Comparison of ENCODE assay signal across 19 mouse cellular contexts in the genomic region with DNA sequence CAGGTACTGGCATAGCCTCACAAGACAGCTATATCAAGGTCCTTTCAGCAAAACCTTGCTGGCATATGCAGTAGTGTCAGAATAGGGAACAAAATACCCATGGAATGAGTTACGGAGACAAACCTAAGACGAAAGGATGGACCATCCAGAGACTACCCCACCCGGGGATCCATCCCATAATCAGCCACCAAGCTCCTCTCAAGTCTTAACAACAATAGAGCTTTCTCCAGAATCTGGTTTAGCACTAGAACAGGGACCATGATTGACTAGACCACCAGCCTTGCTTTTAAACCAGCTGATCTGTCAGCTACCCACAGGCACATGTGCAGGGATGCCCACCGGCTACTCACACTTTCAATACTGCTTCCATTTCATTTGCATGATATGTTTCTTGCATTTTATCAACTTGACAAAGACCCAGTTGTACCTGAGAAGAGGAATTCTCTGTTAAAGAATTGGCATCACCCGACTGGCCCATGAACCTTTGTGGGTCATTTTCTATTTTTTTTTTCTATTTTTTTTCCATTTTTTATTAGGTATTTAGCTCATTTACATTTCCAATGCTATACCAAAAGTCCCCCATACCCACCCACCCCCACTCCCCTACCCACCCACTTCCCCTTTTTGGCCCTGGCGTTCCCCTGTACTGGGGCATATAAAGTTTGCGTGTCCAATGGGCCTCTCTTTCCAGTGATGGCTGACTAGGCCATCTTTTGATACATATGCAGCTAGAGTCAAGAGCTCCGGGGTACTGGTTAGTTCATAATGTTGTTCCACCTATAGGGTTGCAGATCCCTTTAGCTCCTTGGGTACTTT. TPM values are rescaled to one million over a fixed set of nuclear protein-coding genes. Genes with fewer than 3 reads are reported as not detected.
DNase-seq lines count a peak whose midpoint lies in the region; ATAC-seq and TF ChIP-seq lines count a peak whose summit lies in the region.
"Not testable (repeated sequence)": the region's sequence is repeated elsewhere in the genome, so short reads cannot be mapped to it uniquely, and the experiment has no call there.
"Had no signal": no experiment of that assay in that cellular context is flagged by ENCODE, and none has a peak within 500 bp of the region (broad histone marks: within the 10 kb centered on the region; RNA-seq: fewer than 3 reads in every experiment).

No protein-coding gene starts in this region.

- not testable (repeated sequence) for H3K27ac ChIP-seq in forebrain, embryonic 13.5 days; heart, postnatal 0 days (ENCODE audit: low read depth); intestine, embryonic 15.5 days; limb, embryonic 13.5 days; lung, postnatal 0 days (ENCODE audit: low read length); neural tube, embryonic 11.5 days (ENCODE audit: low read depth, low read length)

- not testable (repeated sequence) for H3K4me2 ChIP-seq in forebrain, embryonic 13.5 days; heart, postnatal 0 days (ENCODE audit: low read depth, low read length); intestine, embryonic 15.5 days (replicated peaks); limb, embryonic 13.5 days (replicated peaks); lung, postnatal 0 days (replicated peaks; ENCODE audit: low read depth, low read length); neural tube, embryonic 11.5 days (ENCODE audit: low read depth)

- H3K4me1 ChIP-seq in forebrain, embryonic 13.5 days; heart, postnatal 0 days (ENCODE audit: control insufficient read depth, insufficient read depth); intestine, embryonic 15.5 days (replicated peaks); limb, embryonic 13.5 days; lung, postnatal 0 days (ENCODE audit: insufficient read depth, low read depth, low read length); neural tube, embryonic 11.5 days (ENCODE audit: control insufficient read depth, insufficient read depth, low read length): not testable (repeated sequence)

- peak; percentile 53; the same call in 1 of the 2 replicates for ATAC-seq in forebrain, embryonic 13.5 days
- peak; percentile 49; the same call in 1 of the 2 replicates for ATAC-seq in heart, postnatal 0 days (ENCODE audit: insufficient read depth, low read depth)
- ATAC-seq in intestine, embryonic 15.5 days: peak; percentile 56
- peak; percentile 78 for ATAC-seq in limb, embryonic 13.5 days (ENCODE audit: low FRiP score, low read depth)
- peak; percentile 53 for ATAC-seq in lung, postnatal 0 days
- ATAC-seq in neural tube, embryonic 11.5 days (ENCODE audit: insufficient read depth, low FRiP score, low TSS enrichment): peak; percentile 75

- not testable (repeated sequence) for H3K27me3 ChIP-seq in forebrain, embryonic 13.5 days; heart, postnatal 0 days (ENCODE audit: control insufficient read depth, insufficient read depth, low read length); intestine, embryonic 15.5 days (replicated peaks); limb, embryonic 13.5 days; lung, postnatal 0 days (replicated peaks; ENCODE audit: insufficient read depth, low read length); neural tube, embryonic 11.5 days (ENCODE audit: control insufficient read depth, insufficient read depth, low read length)

- TF ChIP-seq EP300 in heart, postnatal 0 days (IDR thresholded peaks at IDR 0.05; ENCODE audit: low read depth); lung, postnatal 0 days (IDR thresholded peaks at IDR 0.05): not testable (repeated sequence)

- DNase-seq in embryo, embryonic 10 days (ENCODE audit: low spot score): peak; percentile 2
- not testable (repeated sequence) for DNase-seq in heart, postnatal 0 days (ENCODE audit: low spot score); neural tube, embryonic 11.5 days (ENCODE audit: low spot score)
- DNase-seq in lung, postnatal 0 days (ENCODE audit: low spot score): peak; percentile 3
- peak; percentile 1 for DNase-seq in yolk sac, embryonic 10.5 days (ENCODE audit: low spot score)

- not testable (repeated sequence) for H3K9ac ChIP-seq in forebrain, embryonic 13.5 days; heart, postnatal 0 days (replicated peaks; ENCODE audit: low read depth, low read length); intestine, embryonic 15.5 days; limb, embryonic 13.5 days; lung, postnatal 0 days (replicated peaks; ENCODE audit: low read depth); neural tube, embryonic 11.5 days (ENCODE audit: low read length)

- not testable (repeated sequence) for H3K4me3 ChIP-seq in forebrain, embryonic 13.5 days; heart, postnatal 0 days (ENCODE audit: low read depth, low read length); intestine, embryonic 15.5 days (replicated peaks); limb, embryonic 13.5 days; lung, postnatal 0 days (ENCODE audit: low read depth, low read length); neural tube, embryonic 11.5 days (ENCODE audit: low read depth, low read length)

- WGBS in forebrain, embryonic 13.5 days: 90% methylated on average over 5 of the region's 8 CpGs
- 81% methylated on average over 5 of the region's 8 CpGs for WGBS in heart, postnatal 0 days
- 88% methylated on average over 5 of the region's 8 CpGs for WGBS in intestine, embryonic 15.5 days
- WGBS in limb, embryonic 13.5 days: 87% methylated on average over 5 of the region's 8 CpGs
- WGBS in lung, postnatal 0 days: 87% methylated on average over 5 of the region's 8 CpGs
- 92% methylated on average over 5 of the region's 8 CpGs for WGBS in neural tube, embryonic 11.5 days

- H3K36me3 ChIP-seq in forebrain, embryonic 13.5 days (ENCODE audit: poor library complexity, severe bottlenecking); heart, postnatal 0 days (replicated peaks; ENCODE audit: control insufficient read depth, insufficient read depth, low read length); intestine, embryonic 15.5 days; limb, embryonic 13.5 days; lung, postnatal 0 days (ENCODE audit: insufficient read depth, low read length); neural tube, embryonic 11.5 days (ENCODE audit: control insufficient read depth, insufficient read depth, low read length): not testable (repeated sequence)

- H3K9me3 ChIP-seq in forebrain, embryonic 13.5 days (replicated peaks): peaks cover 30% of the 10 kb centered on the region
- peaks cover 10% of the 10 kb centered on the region for H3K9me3 ChIP-seq in heart, postnatal 0 days (replicated peaks; ENCODE audit: control insufficient read depth, low read length)
- H3K9me3 ChIP-seq in intestine, embryonic 15.5 days; lung, postnatal 0 days (ENCODE audit: low read length): not testable (repeated sequence)
- H3K9me3 ChIP-seq in limb, embryonic 13.5 days: peaks cover 25% of the 10 kb centered on the region
- H3K9me3 ChIP-seq in neural tube, embryonic 11.5 days (ENCODE audit: control insufficient read depth, low read length): peaks cover 10% of the 10 kb centered on the region

- TF ChIP-seq CTCF in heart, postnatal 0 days (IDR thresholded peaks at IDR 0.05; ENCODE audit: low read depth); lung, postnatal 0 days (IDR thresholded peaks at IDR 0.05): not testable (repeated sequence)

RNA-seq across cellular contexts. Expression of gene 4930572O03Rik, which starts 17.8 kb away (rescaled TPM):
- not detected in 2 replicates for polyA plus RNA-seq in forebrain, embryonic 13.5 days (2015; fragmentation: Nextera tagmentation; extraction: Ambion mirVana)
- total RNA-seq in heart, postnatal 0 days (2014; rRNA removed; ENCODE audit: low replicate concordance): not detected in 2 replicates
- polyA plus RNA-seq in heart, postnatal 0 days (2015; fragmentation: Nextera tagmentation; extraction: Ambion mirVana): not detected in 2 replicates
- polyA plus RNA-seq in intestine, embryonic 15.5 days (2015; fragmentation: Nextera tagmentation; extraction: Ambion mirVana): not detected in 2 replicates
- not detected in 2 replicates for polyA plus RNA-seq in limb, embryonic 13.5 days (2015; fragmentation: Nextera tagmentation; extraction: Ambion mirVana)
- polyA plus RNA-seq in lung, postnatal 0 days (2015; fragmentation: Nextera tagmentation; extraction: Ambion mirVana): not detected in 2 replicates
- polyA plus RNA-seq in neural tube, embryonic 11.5 days (2014; fragmentation: Nextera tagmentation; extraction: Ambion mirVana): not detected in 2 replicates
- total RNA-seq: adrenal gland, postnatal 14 days; CH12.LX; common myeloid progenitor, adult 5-6 weeks; gastrocnemius, postnatal 25 days; layer of hippocampus, adult 8-10 months; left cerebral cortex, adult 2 months; megakaryocyte-erythroid progenitor cell, adult 5-6 weeks had no signal
- polyA plus RNA-seq: cerebellum, adult 2 months; erythroblast, embryonic 14.5 days; hindbrain, embryonic 10.5 days; thymus, postnatal 0 days had no signal

RNA-seq across cellular contexts. Expression of gene Speer4c, which starts 39.4 kb away (rescaled TPM):
- not detected in 2 replicates for polyA plus RNA-seq in forebrain, embryonic 13.5 days (2015; fragmentation: Nextera tagmentation; extraction: Ambion mirVana)
- total RNA-seq in heart, postnatal 0 days (2014; rRNA removed; ENCODE audit: low replicate concordance): not detected in 2 replicates
- polyA plus RNA-seq in heart, postnatal 0 days (2015; fragmentation: Nextera tagmentation; extraction: Ambion mirVana): 0.12 and 0.15 TPM in 2 replicates
- not detected in 2 replicates for polyA plus RNA-seq in intestine, embryonic 15.5 days (2015; fragmentation: Nextera tagmentation; extraction: Ambion mirVana)
- polyA plus RNA-seq in limb, embryonic 13.5 days (2015; fragmentation: Nextera tagmentation; extraction: Ambion mirVana): not detected in 2 replicates
- polyA plus RNA-seq in lung, postnatal 0 days (2015; fragmentation: Nextera tagmentation; extraction: Ambion mirVana): 0.42 and 0.51 TPM in 2 replicates
- not detected in 2 replicates for polyA plus RNA-seq in neural tube, embryonic 11.5 days (2014; fragmentation: Nextera tagmentation; extraction: Ambion mirVana)
- total RNA-seq: adrenal gland, postnatal 14 days; CH12.LX; common myeloid progenitor, adult 5-6 weeks; gastrocnemius, postnatal 25 days; layer of hippocampus, adult 8-10 months; left cerebral cortex, adult 2 months; megakaryocyte-erythroid progenitor cell, adult 5-6 weeks had no signal
- polyA plus RNA-seq: cerebellum, adult 2 months; erythroblast, embryonic 14.5 days; hindbrain, embryonic 10.5 days had no signal

RNA-seq across cellular contexts. Expression of gene Speer4d, which starts 55.8 kb away (rescaled TPM):
- polyA plus RNA-seq in forebrain, embryonic 13.5 days (2015; fragmentation: Nextera tagmentation; extraction: Ambion mirVana): not detected in 2 replicates
- not detected in 2 replicates for total RNA-seq in heart, postnatal 0 days (2014; rRNA removed; ENCODE audit: low replicate concordance)
- not detected in 2 replicates for polyA plus RNA-seq in heart, postnatal 0 days (2015; fragmentation: Nextera tagmentation; extraction: Ambion mirVana)
- polyA plus RNA-seq in intestine, embryonic 15.5 days (2015; fragmentation: Nextera tagmentation; extraction: Ambion mirVana): not detected in 2 replicates
- not detected in 2 replicates for polyA plus RNA-seq in limb, embryonic 13.5 days (2015; fragmentation: Nextera tagmentation; extraction: Ambion mirVana)
- polyA plus RNA-seq in lung, postnatal 0 days (2015; fragmentation: Nextera tagmentation; extraction: Ambion mirVana): not detected in 2 replicates
- not detected in 2 replicates for polyA plus RNA-seq in neural tube, embryonic 11.5 days (2014; fragmentation: Nextera tagmentation; extraction: Ambion mirVana)
- total RNA-seq: adrenal gland, postnatal 14 days; CH12.LX; common myeloid progenitor, adult 5-6 weeks; gastrocnemius, postnatal 25 days; layer of hippocampus, adult 8-10 months; left cerebral cortex, adult 2 months; megakaryocyte-erythroid progenitor cell, adult 5-6 weeks had no signal
- polyA plus RNA-seq: erythroblast, embryonic 14.5 days; hindbrain, embryonic 10.5 days; thymus, postnatal 0 days had no signal
